Mouse (Mus musculus) gonadal fat pad, adult 2 months (tissue): ENCODE measurements around the gene Znrf4. TPM values are rescaled to one million over a fixed set of nuclear protein-coding genes. Genes with fewer than 3 reads are reported as not detected.

ENCODE experiments used
- DNase-seq: peaks from one replicate; pipeline ENCODE4 v3.0.0-alpha.2; 2012; ENCODE audit warnings: low read depth
- polyA plus RNA-seq: library from polyadenylated mRNA; depleted of rRNA; stranded (reverse); fragments of >200 nt; gene quantifications from 2 replicates; pipeline ENCODE4 v1.2.3, GENCODE M21; 2012; rRNA removed

Gene Znrf4
- polyA plus RNA-seq, 1 experiment = 6.7 TPM

GRCm38 (mm10) chr17:56468380-56468779 lies 43.9 kb downstream of the Znrf4 start:
- DNase-seq = no peak

- DNase-seq = no peak
Observed at GRCm38 (mm10) chr17:56467456-56467884, 44.8 kb downstream of the Znrf4 start.

GRCm38 (mm10) chr17:56466747-56467146 lies 45.5 kb downstream of the Znrf4 start:
- DNase-seq = no peak

- peak; percentile 73 for DNase-seq
Observed at GRCm38 (mm10) chr17:56464817-56465216, 47.4 kb downstream of the Znrf4 start.

GRCm38 (mm10) chr17:56464345-56464744 lies 47.9 kb downstream of the Znrf4 start:
- DNase-seq = no peak

- DNase-seq = no peak
Observed at GRCm38 (mm10) chr17:56463500-56463899, 48.7 kb downstream of the Znrf4 start.

GRCm38 (mm10) chr17:56462835-56463455 lies 49.3 kb downstream of the Znrf4 start:
- no peak for DNase-seq

GRCm38 (mm10) chr17:56461771-56462743 lies 50.2 kb downstream of the Znrf4 start:
- DNase-seq = peak; percentile 88

Other genes starting within 250 kb of the Znrf4 start
- 22.9 and 23.8 TPM in 2 replicates for gene Ticam1, start 235.6 kb downstream of the Znrf4 start, polyA plus RNA-seq
- 40.7 and 53.2 TPM in 2 replicates for gene Plin3, start 219.6 kb downstream of the Znrf4 start, polyA plus RNA-seq
- gene Arrdc5, start 212.1 kb downstream of the Znrf4 start, polyA plus RNA-seq = 0.36 and 0.82 TPM in 2 replicates
- gene Uhrf1, start 209.1 kb downstream of the Znrf4 start, polyA plus RNA-seq = 4.8 and 8.0 TPM in 2 replicates
- 50.5 and 51.0 TPM in 2 replicates for gene Kdm4b, start 186.4 kb downstream of the Znrf4 start, polyA plus RNA-seq
- gene Ptprs, start 35.9 kb downstream of the Znrf4 start, polyA plus RNA-seq = 101 and 153 TPM in 2 replicates
- 8.5 and 8.9 TPM in 2 replicates for gene Gm20219, start 42.0 kb upstream of the Znrf4 start, polyA plus RNA-seq
- gene Safb2, start 72.2 kb upstream of the Znrf4 start, polyA plus RNA-seq = 50.2 and 69.5 TPM in 2 replicates
- gene Safb, start 72.4 kb upstream of the Znrf4 start, polyA plus RNA-seq = 55.4 and 98.6 TPM in 2 replicates
- 338 and 383 TPM in 2 replicates for gene 2410015M20Rik, start 97.3 kb upstream of the Znrf4 start, polyA plus RNA-seq
- gene Rpl36, start 101.0 kb upstream of the Znrf4 start, polyA plus RNA-seq = 2,140 and 2,535 TPM in 2 replicates
- 70.3 and 78.0 TPM in 2 replicates for gene Lonp1, start 114.5 kb upstream of the Znrf4 start, polyA plus RNA-seq
- 1.2 and 1.8 TPM in 2 replicates for gene Catsperd, start 115.7 kb upstream of the Znrf4 start, polyA plus RNA-seq
- gene Ranbp3, start 160.9 kb upstream of the Znrf4 start, polyA plus RNA-seq = 63.4 and 68.3 TPM in 2 replicates
- 512 and 651 TPM in 2 replicates for gene Ndufa11, start 205.3 kb upstream of the Znrf4 start, polyA plus RNA-seq
- 41.8 and 58.2 TPM in 2 replicates for gene Vmac, start 205.6 kb upstream of the Znrf4 start, polyA plus RNA-seq
- gene Nrtn, start 245.1 kb upstream of the Znrf4 start, polyA plus RNA-seq = 17.9 and 22.6 TPM in 2 replicates